Mouse (Mus musculus) spleen, adult 2 months (tissue): ENCODE results near the gene Erp27. TPM values are rescaled to one million over a fixed set of nuclear protein-coding genes. Genes with fewer than 3 reads are reported as not detected.

ENCODE experiments used
- DNase-seq, 2 experiments: peaks; one replicate each; pipeline versions ENCODE4 v3.0.0 to v3.0.0-alpha.2; 2012 to 2021; ENCODE audit warnings: low spot score in 2 of 2, low read depth in 1 of 2
- H3K27ac ChIP-seq: fragments of 200-500 bp; 2 replicates; pipeline ENCODE4 v1.5.1; 2012; ENCODE audit warnings: low read length, inconsistent platforms; ENCODE audit not compliant: insufficient read depth
- H3K27me3 ChIP-seq: fragments of 200-500 bp; 2 replicates; pipeline ENCODE4 v1.6.1; 2012; ENCODE audit warnings: mild to moderate bottlenecking, moderate library complexity, low read length, inconsistent platforms; ENCODE audit not compliant: control insufficient read depth, insufficient read depth
- H3K36me3 ChIP-seq: fragments of 200-500 bp; 2 replicates; pipeline ENCODE4 v1.6.1; 2012; ENCODE audit warnings: mild to moderate bottlenecking, low read length, inconsistent platforms; ENCODE audit not compliant: control insufficient read depth, insufficient read depth
- H3K4me1 ChIP-seq: fragments of 200-500 bp; 2 replicates; pipeline ENCODE4 v1.6.1; 2011; ENCODE audit warnings: inconsistent platforms; ENCODE audit not compliant: control insufficient read depth, insufficient read depth, insufficient read length
- H3K4me3 ChIP-seq: fragments of 200-500 bp; 2 replicates; pipeline ENCODE4 v1.5.1; 2011; ENCODE audit warnings: mild to moderate bottlenecking, inconsistent platforms; ENCODE audit not compliant: insufficient read depth, insufficient read length; ENCODE audit errors: extremely low read depth
- CTCF ChIP-seq: fragments of 200-500 bp; IDR thresholded peaks from 2 replicates; pipeline ENCODE4 v1.5.1; 2011; ENCODE audit warnings: mild to moderate bottlenecking, inconsistent platforms; ENCODE audit not compliant: insufficient read depth, insufficient read length, insufficient replicate concordance; ENCODE audit errors: extremely low read depth
- POLR2A ChIP-seq: fragments of 200-500 bp; IDR thresholded peaks from 2 replicates; pipeline ENCODE4 v1.6.1; 2011; ENCODE audit warnings: low read depth, low read length, inconsistent platforms
- WGBS: fragments of 180-500 bp; shearing (Covaris S2); methylation state at CpG from one replicate; pipeline ENCODE4 v1.1.7; 2018; 5-methylcytosine and 5-hydroxymethylcytosine counted together
- polyA plus RNA-seq: library from polyadenylated mRNA; depleted of rRNA; stranded (reverse); fragments of >200 nt; gene quantifications from 2 replicates; pipeline ENCODE4 v1.2.3, GENCODE M21; 2012

The Erp27 gene
- polyA plus RNA-seq, 1 experiment = 16.2 TPM

DNA sequence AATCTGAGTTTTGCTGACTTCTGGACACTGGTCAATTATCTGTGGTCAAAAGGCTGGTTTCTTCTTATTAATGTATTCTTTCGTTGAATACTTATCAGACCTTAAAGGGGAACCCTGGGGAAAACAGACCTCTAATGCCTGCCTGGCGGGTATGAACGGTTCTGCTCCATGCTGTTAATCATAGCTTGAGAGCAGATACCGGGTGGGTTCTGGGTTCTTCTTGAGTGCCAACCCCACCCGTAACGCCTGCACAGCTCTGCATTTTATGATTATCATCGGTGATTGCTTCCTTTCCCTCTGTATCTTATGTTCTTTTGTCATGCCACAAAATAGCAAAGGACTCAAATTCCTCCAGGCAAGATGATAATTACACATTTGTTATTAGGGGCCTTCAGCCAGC, 12.1 kb upstream of the Erp27 start:
- WGBS = 81% methylated on average over 7 of the region's 7 CpGs
- peaks cover 44% of the 10 kb centered on the region for H3K36me3 ChIP-seq
- peaks cover 22% of the 10 kb centered on the region; the same call in 1 of the 2 replicates for H3K4me1 ChIP-seq
- H3K27me3 ChIP-seq = no peaks in the 10 kb centered on the region
- no peak overlapping the region for H3K4me3 ChIP-seq
- TF ChIP-seq CTCF (no peak), POLR2A (no peak)
- DNase-seq = no peak
- H3K27ac ChIP-seq = no peak overlapping the region

DNA sequence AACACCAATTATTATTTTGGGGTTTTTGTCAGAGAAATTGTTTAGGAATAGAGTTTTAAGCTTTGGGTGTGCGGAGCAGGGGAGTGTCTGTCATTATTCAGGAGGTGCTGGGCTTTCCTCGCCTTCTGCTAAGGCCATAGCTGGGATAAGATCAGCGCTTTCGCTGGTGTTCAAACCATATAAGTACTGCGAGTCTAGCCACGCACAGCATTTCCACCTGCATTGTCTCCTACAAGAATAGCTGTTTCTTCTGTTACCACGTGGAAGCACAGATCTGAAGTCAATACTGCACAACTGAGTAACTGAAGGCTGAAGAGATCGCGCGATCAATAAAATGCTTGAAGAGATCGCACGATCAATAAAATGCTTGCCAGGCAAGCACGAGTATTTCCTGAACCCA, 9.3 kb upstream of the Erp27 start:
- 62% methylated on average over 13 of the region's 13 CpGs for WGBS
- Histone ChIP-seq H3K4me1 (peaks cover 22% of the 10 kb centered on the region; the same call in 1 of the 2 replicates), H3K36me3 (peaks cover 67% of the 10 kb centered on the region), H3K4me3 (no peak overlapping the region), H3K27ac (peak overlapping the region; percentile 84), H3K27me3 (no peaks in the 10 kb centered on the region)
- TF ChIP-seq POLR2A (no peak), CTCF (no peak)
- no peak for DNase-seq

DNA sequence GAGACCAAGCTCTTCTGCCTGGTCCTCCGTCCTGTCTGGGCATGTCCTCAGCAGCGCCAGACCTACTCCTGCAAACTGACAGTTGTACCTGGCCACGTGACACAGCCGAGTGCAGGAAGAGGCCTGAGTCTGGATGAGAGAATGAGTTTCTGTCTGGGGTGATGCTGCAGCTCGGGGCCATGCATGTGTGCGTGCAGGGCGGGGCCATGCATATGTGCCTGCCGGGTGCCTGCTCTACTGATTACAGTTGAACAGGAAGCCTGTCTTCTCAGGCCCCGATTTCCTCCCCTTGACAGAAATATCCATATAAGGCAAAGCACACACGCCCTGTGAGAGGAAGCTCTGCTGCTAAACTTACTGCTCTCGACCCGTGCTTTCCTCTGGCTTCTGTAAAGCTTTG, 8.7 kb upstream of the Erp27 start:
- Histone ChIP-seq H3K27me3 (no peaks in the 10 kb centered on the region), H3K4me3 (peak overlapping the region; percentile 12; the same call in 1 of the 2 replicates), H3K27ac (peak overlapping the region; percentile 84), H3K36me3 (peaks cover 70% of the 10 kb centered on the region), H3K4me1 (peaks cover 21% of the 10 kb centered on the region; the same call in 1 of the 2 replicates)
- under 1% methylated on average over 12 of the region's 12 CpGs for WGBS
- peak; percentile 81 to 82 for DNase-seq
- TF ChIP-seq CTCF = no peak
- no peak for TF ChIP-seq POLR2A

DNA sequence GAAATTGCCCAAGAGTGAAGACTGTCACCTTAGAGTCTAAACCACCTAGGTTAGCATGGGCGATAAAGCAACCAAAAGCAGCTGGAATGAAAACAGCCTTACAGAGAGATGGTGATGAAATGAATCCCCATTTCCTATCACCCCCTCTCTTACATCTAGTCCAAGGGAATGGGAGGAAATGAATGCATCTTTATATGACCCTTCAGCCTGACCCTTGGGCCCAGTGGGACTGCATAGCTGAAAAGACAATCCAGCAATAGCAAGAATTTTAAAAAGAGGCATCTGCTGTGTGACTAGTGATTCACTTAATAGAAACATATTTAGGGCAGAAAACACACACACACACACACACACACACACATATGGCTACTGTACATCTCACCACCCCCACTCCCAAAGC, 5.6 kb upstream of the Erp27 start:
- no peak for TF ChIP-seq CTCF
- TF ChIP-seq POLR2A = no peak
- DNase-seq = no peak
- H3K36me3 ChIP-seq = peaks cover 72% of the 10 kb centered on the region

DNA sequence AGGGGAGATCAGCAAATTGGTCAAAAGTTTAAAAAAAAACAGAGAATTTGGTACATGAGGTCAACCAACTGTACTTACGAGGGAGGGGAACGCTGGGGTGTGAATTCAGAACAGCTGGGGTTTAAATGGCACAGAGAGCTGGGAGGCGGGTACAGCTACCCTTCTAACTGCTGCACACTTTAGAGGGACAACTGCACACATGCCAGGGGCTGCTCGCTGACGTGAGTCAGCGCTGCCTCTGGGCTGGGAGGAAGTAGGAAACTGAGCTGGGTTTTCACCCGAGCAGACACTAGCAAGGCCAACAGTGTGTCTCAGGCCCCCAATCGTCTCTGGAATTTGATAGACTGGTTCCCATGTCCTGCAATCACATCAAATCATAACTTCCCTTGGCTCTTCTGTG, 3.1 kb upstream of the Erp27 start:
- Histone ChIP-seq H3K4me1 (peaks cover 4% of the 10 kb centered on the region; the same call in 1 of the 2 replicates), H3K36me3 (peaks cover 61% of the 10 kb centered on the region)

More for the DNA sequence above, 5.6 kb upstream of the Erp27 start:
- WGBS = 94% methylated on average over 1 of the region's 1 CpGs
- Histone ChIP-seq H3K27me3 (no peaks in the 10 kb centered on the region), H3K27ac (no peak overlapping the region), H3K4me3 (no peak overlapping the region), H3K4me1 (peaks cover 10% of the 10 kb centered on the region; the same call in 1 of the 2 replicates)

DNA sequence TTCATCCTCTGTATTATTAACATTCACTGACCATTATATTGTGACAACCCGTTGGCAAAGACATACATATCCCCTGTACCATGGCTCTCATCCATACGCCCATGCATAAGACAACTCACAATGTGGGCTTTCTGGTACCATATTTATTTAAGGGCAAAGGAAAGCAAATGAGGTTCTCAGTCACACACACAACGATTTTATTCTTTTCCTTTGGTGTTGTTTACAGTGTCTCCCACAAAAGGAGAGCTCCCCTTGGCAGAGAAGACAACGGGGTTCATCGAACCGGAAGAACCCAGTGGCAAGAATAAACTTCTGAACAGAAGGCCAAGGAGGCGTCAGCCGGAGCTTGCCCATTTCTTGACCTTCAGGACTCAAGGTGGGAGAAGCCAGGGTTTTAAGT, 1.6 kb upstream of the Erp27 start, which contains the start of gene Pde6h:
TSS of gene Pde6h (plus strand) at position 301 of the 400 bp plus-strand sequence.
- no peak for TF ChIP-seq CTCF
- TF ChIP-seq POLR2A = no peak

More for the DNA sequence above, 3.1 kb upstream of the Erp27 start:
- Histone ChIP-seq H3K4me3 (no peak overlapping the region), H3K27me3 (no peaks in the 10 kb centered on the region), H3K27ac (no peak overlapping the region)
- 51% methylated on average over 8 of the region's 8 CpGs for WGBS
- no peak for DNase-seq
- TF ChIP-seq CTCF (no peak), POLR2A (no peak)

DNA sequence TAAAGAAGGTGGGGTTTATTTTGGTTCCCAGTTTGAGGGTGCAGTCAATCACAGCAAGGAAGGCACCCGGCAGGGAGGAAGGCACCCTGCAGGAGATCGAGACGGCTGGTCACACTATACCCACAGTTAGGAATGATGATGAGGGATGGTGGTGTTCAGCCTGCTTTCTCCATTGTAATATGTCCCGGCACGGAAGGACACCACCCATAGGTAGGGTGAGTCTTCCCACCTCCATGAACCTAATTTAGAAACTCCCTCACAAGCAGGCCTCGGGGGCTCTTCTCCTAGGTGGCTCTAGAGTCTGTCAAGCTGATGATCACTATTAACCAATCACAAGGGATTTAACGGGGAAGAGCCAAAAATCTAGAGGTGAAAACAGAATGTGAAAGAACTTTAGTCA, 891 bp upstream of the Erp27 start:
- H3K27me3 ChIP-seq = no peaks in the 10 kb centered on the region
- no peak for TF ChIP-seq POLR2A
- H3K36me3 ChIP-seq = peaks cover 47% of the 10 kb centered on the region
- no peak for DNase-seq
- H3K4me3 ChIP-seq = no peak overlapping the region
- 84% methylated on average over 7 of the region's 7 CpGs for WGBS
- peaks cover 4% of the 10 kb centered on the region; the same call in 1 of the 2 replicates for H3K4me1 ChIP-seq
- no peak overlapping the region for H3K27ac ChIP-seq

More for the DNA sequence above, 1.6 kb upstream of the Erp27 start, which contains the start of gene Pde6h:
- Histone ChIP-seq H3K27me3 (no peaks in the 10 kb centered on the region), H3K4me1 (peaks cover 4% of the 10 kb centered on the region; the same call in 1 of the 2 replicates), H3K36me3 (peaks cover 53% of the 10 kb centered on the region), H3K27ac (no peak within 1 kb of the TSS), H3K4me3 (no peak within 1 kb of the TSS)
- DNase-seq = no peak
- 94% methylated on average over 8 of the region's 8 CpGs for WGBS
